Mouse (Mus musculus): ENCODE measurements at regions not wholly inside any gene's neighbourhood (a gene's known extent, or its start where the extent isn't known, plus 50 kb on each side); places are given as distances from the start of the nearest gene placed in this dataset.

- no peaks in the 10 kb centered on the region; the same call in 1 of the 2 replicates for H3K4me1 ChIP-seq (ENCODE audit: control insufficient read depth, insufficient read depth, low read length)
- H3K4me3 ChIP-seq (ENCODE audit: low read length) = no peak overlapping the region
- no peaks in the 10 kb centered on the region for H3K9me3 ChIP-seq (replicated peaks; ENCODE audit: control insufficient read depth, low read length)
- H3K36me3 ChIP-seq (ENCODE audit: control insufficient read depth, insufficient read depth) = no peaks in the 10 kb centered on the region
- H3K27me3 ChIP-seq (ENCODE audit: control insufficient read depth, insufficient read depth, low read length) = no peaks in the 10 kb centered on the region
- H3K4me2 ChIP-seq (ENCODE audit: low read depth, low read length) = no peak overlapping the region
- ATAC-seq (replicated peaks; ENCODE audit: extremely low read depth, insufficient read depth, low FRiP score) = no peak
- no peak overlapping the region for H3K27ac ChIP-seq (ENCODE audit: low read length)
- 59% methylated on average over 15 of the region's 15 CpGs for WGBS
- H3K9ac ChIP-seq (ENCODE audit: low read length) = no peak overlapping the region
Observed at GRCm38 (mm10) chr8:88972993-88973690, 70.8 kb downstream of the Sall1 start.

GRCm38 (mm10) chr8:88958843-88959242 is 85.1 kb downstream of the Sall1 start:
- no peak overlapping the region for H3K4me3 ChIP-seq (ENCODE audit: low read length)
- H3K27me3 ChIP-seq (ENCODE audit: control insufficient read depth, insufficient read depth, low read length) = no peaks in the 10 kb centered on the region
- no peak overlapping the region for H3K27ac ChIP-seq (ENCODE audit: low read length)
- H3K9me3 ChIP-seq (replicated peaks; ENCODE audit: control insufficient read depth, low read length) = peaks cover 7% of the 10 kb centered on the region
- H3K4me2 ChIP-seq (ENCODE audit: low read depth, low read length) = no peak overlapping the region
- no peak for ATAC-seq (replicated peaks; ENCODE audit: extremely low read depth, insufficient read depth, low FRiP score)
- H3K9ac ChIP-seq (ENCODE audit: low read length) = no peak overlapping the region
- H3K4me1 ChIP-seq (ENCODE audit: control insufficient read depth, insufficient read depth, low read length) = no peaks in the 10 kb centered on the region
- H3K36me3 ChIP-seq (ENCODE audit: control insufficient read depth, insufficient read depth) = no peaks in the 10 kb centered on the region

DNA sequence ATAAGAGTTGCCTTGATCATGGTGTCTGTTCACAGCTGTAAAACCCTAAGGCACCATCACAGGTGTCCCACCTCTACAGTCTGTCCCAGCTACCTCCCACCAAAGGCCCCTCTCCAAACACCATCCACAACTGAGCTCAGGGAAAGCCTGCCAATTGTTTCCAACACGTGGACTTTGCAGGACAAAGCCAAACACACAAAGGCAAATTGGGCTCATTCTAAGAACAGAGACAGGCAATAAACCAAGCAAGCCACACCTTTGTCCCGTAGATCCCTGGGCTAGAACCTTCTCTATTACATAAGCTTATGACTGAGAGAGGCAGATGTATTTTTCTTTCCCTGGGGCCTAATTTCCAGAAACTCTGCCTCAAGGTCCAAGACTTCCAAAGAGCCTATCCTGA is 90.8 kb downstream of the Sall1 start:
- 0 out of 2 replicates have a peak, but pooled peaks cover 2% of the 10 kb centered on the region for H3K27me3 ChIP-seq (ENCODE audit: control insufficient read depth, insufficient read depth, low read length)
- no peak overlapping the region for H3K9ac ChIP-seq (ENCODE audit: low read length)
- no peaks in the 10 kb centered on the region for H3K36me3 ChIP-seq (ENCODE audit: control insufficient read depth, insufficient read depth)
- 74% methylated on average over 2 of the region's 2 CpGs for WGBS
- H3K4me3 ChIP-seq (ENCODE audit: low read length) = no peak overlapping the region
- H3K27ac ChIP-seq (ENCODE audit: low read length) = no peak overlapping the region
- peaks cover 7% of the 10 kb centered on the region for H3K9me3 ChIP-seq (replicated peaks; ENCODE audit: control insufficient read depth, low read length)
- no peaks in the 10 kb centered on the region for H3K4me1 ChIP-seq (ENCODE audit: control insufficient read depth, insufficient read depth, low read length)
- no peak overlapping the region for H3K4me2 ChIP-seq (ENCODE audit: low read depth, low read length)
- no peak for ATAC-seq (replicated peaks; ENCODE audit: extremely low read depth, insufficient read depth, low FRiP score)

GRCm38 (mm10) chr8:88951829-88952155 is 92.2 kb downstream of the Sall1 start:
- Histone ChIP-seq H3K4me1 (ENCODE audit: control insufficient read depth, insufficient read depth, low read length) (no peaks in the 10 kb centered on the region), H3K9ac (ENCODE audit: low read length) (no peak overlapping the region), H3K36me3 (ENCODE audit: control insufficient read depth, insufficient read depth) (no peaks in the 10 kb centered on the region), H3K27me3 (ENCODE audit: control insufficient read depth, insufficient read depth, low read length) (0 out of 2 replicates have a peak, but pooled peaks cover 2% of the 10 kb centered on the region), H3K4me2 (ENCODE audit: low read depth, low read length) (no peak overlapping the region), H3K4me3 (ENCODE audit: low read length) (no peak overlapping the region), H3K9me3 (replicated peaks; ENCODE audit: control insufficient read depth, low read length) (peaks cover under 1% of the 10 kb centered on the region), H3K27ac (ENCODE audit: low read length) (no peak overlapping the region)
- ATAC-seq (replicated peaks; ENCODE audit: extremely low read depth, insufficient read depth, low FRiP score) = no peak
- 79% methylated on average over 7 of the region's 7 CpGs for WGBS

DNA sequence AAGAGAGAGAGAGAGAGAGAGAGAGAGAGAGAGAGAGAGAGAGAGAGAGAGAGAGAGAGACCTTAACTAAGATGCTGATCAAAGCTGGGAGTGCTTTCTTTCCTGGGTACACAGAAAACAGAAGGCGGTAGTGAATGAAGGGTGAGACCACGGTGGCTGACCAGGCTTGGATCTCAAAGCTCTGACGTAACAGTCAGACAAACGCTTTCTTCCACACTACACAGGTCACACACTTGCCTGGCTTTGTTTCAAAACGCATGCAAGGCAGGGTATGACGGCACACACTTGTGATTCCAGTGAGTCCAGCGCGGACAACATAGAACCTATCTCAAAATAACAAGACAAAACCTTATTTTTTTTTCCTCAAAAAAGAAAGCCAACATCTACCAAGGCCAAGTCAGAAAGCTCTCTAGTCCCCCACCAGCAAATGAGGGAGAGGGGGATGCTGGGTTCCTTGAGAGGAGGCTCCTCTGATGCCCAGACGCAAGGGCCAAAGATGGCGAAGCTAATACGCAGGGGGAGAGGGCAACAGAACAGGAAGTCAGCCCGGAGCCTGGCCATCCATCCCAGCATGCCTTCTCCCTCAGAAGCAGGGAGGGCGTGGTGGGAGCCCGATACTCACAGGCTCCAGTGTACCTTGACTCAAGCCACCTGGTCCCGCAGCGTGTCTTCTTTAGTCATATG is 92.7 kb downstream of the Sall1 start:
- Histone ChIP-seq H3K27me3 (ENCODE audit: control insufficient read depth, insufficient read depth, low read length) (0 out of 2 replicates have a peak, but pooled peaks cover 2% of the 10 kb centered on the region), H3K4me3 (ENCODE audit: low read length) (no peak overlapping the region), H3K9me3 (replicated peaks; ENCODE audit: control insufficient read depth, low read length) (no peaks in the 10 kb centered on the region), H3K9ac (ENCODE audit: low read length) (no peak overlapping the region), H3K4me2 (ENCODE audit: low read depth, low read length) (no peak overlapping the region), H3K36me3 (ENCODE audit: control insufficient read depth, insufficient read depth) (no peaks in the 10 kb centered on the region), H3K27ac (ENCODE audit: low read length) (no peak overlapping the region), H3K4me1 (ENCODE audit: control insufficient read depth, insufficient read depth, low read length) (no peaks in the 10 kb centered on the region)
- WGBS = 85% methylated on average over 16 of the region's 16 CpGs
- no peak for ATAC-seq (replicated peaks; ENCODE audit: extremely low read depth, insufficient read depth, low FRiP score)

DNA sequence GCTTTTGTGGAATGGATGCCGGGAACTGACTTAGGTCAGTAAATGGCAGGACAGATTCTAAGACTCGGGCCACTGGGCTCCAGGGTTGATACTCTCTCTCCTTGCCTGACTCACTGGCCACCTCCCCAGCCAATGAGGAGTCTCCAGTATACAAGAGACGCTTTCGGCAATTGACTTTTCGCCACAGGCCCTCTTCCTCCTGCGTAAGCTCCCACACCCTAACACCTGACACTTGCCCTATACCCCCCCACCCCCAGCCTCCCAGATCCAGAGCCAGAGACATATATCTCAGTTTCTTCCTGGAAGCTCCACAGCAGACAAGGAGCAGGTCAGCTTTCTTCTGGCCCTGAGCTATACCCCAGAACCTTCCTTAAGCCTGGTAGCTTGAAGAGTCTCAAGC is 94.0 kb downstream of the Sall1 start:
- Histone ChIP-seq H3K27ac (ENCODE audit: low read length) (no peak overlapping the region), H3K4me2 (ENCODE audit: low read depth, low read length) (no peak overlapping the region), H3K27me3 (ENCODE audit: control insufficient read depth, insufficient read depth, low read length) (0 out of 2 replicates have a peak, but pooled peaks cover 2% of the 10 kb centered on the region), H3K4me1 (ENCODE audit: control insufficient read depth, insufficient read depth, low read length) (no peaks in the 10 kb centered on the region), H3K9ac (ENCODE audit: low read length) (no peak overlapping the region), H3K9me3 (replicated peaks; ENCODE audit: control insufficient read depth, low read length) (no peaks in the 10 kb centered on the region), H3K4me3 (ENCODE audit: low read length) (no peak overlapping the region), H3K36me3 (ENCODE audit: control insufficient read depth, insufficient read depth) (no peaks in the 10 kb centered on the region)
- no peak for ATAC-seq (replicated peaks; ENCODE audit: extremely low read depth, insufficient read depth, low FRiP score)
- 97% methylated on average over 6 of the region's 6 CpGs for WGBS

- Histone ChIP-seq H3K36me3 (ENCODE audit: control insufficient read depth, insufficient read depth) (no peaks in the 10 kb centered on the region), H3K27ac (ENCODE audit: low read length) (no peak overlapping the region), H3K9me3 (replicated peaks; ENCODE audit: control insufficient read depth, low read length) (no peaks in the 10 kb centered on the region), H3K4me3 (ENCODE audit: low read length) (no peak overlapping the region), H3K4me1 (ENCODE audit: control insufficient read depth, insufficient read depth, low read length) (no peaks in the 10 kb centered on the region), H3K4me2 (ENCODE audit: low read depth, low read length) (no peak overlapping the region), H3K27me3 (ENCODE audit: control insufficient read depth, insufficient read depth, low read length) (0 out of 2 replicates have a peak, but pooled peaks cover 2% of the 10 kb centered on the region), H3K9ac (ENCODE audit: low read length) (no peak overlapping the region)
- no peak for ATAC-seq (replicated peaks; ENCODE audit: extremely low read depth, insufficient read depth, low FRiP score)
- WGBS = 52% methylated on average over 16 of the region's 16 CpGs
Observed at GRCm38 (mm10) chr8:88948981-88949380, 95.0 kb downstream of the Sall1 start.

- no peak overlapping the region for H3K9ac ChIP-seq (ENCODE audit: low read length)
- peaks cover 4% of the 10 kb centered on the region for H3K9me3 ChIP-seq (replicated peaks; ENCODE audit: control insufficient read depth, low read length)
- H3K4me1 ChIP-seq (ENCODE audit: control insufficient read depth, insufficient read depth, low read length) = no peaks in the 10 kb centered on the region
- no peak for ATAC-seq (replicated peaks; ENCODE audit: extremely low read depth, insufficient read depth, low FRiP score)
- H3K36me3 ChIP-seq (ENCODE audit: control insufficient read depth, insufficient read depth) = no peaks in the 10 kb centered on the region
- no peak overlapping the region for H3K27ac ChIP-seq (ENCODE audit: low read length)
- H3K27me3 ChIP-seq (ENCODE audit: control insufficient read depth, insufficient read depth, low read length) = 0 out of 2 replicates have a peak, but pooled peaks cover 2% of the 10 kb centered on the region
- WGBS = 46% methylated on average over 6 of the region's 6 CpGs
- H3K4me3 ChIP-seq (ENCODE audit: low read length) = no peak overlapping the region
- H3K4me2 ChIP-seq (ENCODE audit: low read depth, low read length) = no peak overlapping the region
Observed at GRCm38 (mm10) chr8:88948328-88948727, 95.6 kb downstream of the Sall1 start.

GRCm38 (mm10) chr8:88947384-88947783 is 96.6 kb downstream of the Sall1 start:
- Histone ChIP-seq H3K27ac (ENCODE audit: low read length) (no peak overlapping the region), H3K27me3 (ENCODE audit: control insufficient read depth, insufficient read depth, low read length) (peaks cover 6% of the 10 kb centered on the region; the same call in 1 of the 2 replicates), H3K9me3 (replicated peaks; ENCODE audit: control insufficient read depth, low read length) (peaks cover 5% of the 10 kb centered on the region), H3K9ac (ENCODE audit: low read length) (no peak overlapping the region), H3K4me2 (ENCODE audit: low read depth, low read length) (no peak overlapping the region), H3K4me1 (ENCODE audit: control insufficient read depth, insufficient read depth, low read length) (no peaks in the 10 kb centered on the region), H3K36me3 (ENCODE audit: control insufficient read depth, insufficient read depth) (no peaks in the 10 kb centered on the region), H3K4me3 (ENCODE audit: low read length) (no peak overlapping the region)
- 78% methylated on average over 3 of the region's 3 CpGs for WGBS
- ATAC-seq (replicated peaks; ENCODE audit: extremely low read depth, insufficient read depth, low FRiP score) = no peak
